Comparison of ENCODE assay signal across 8 mouse cellular contexts in genomic region chr4:116708791-116709390, GRCm38 (mm10). TPM values are rescaled to one million over a fixed set of nuclear protein-coding genes. Genes with fewer than 3 reads are reported as not detected.
DNase-seq lines count a peak whose midpoint lies in the region; ATAC-seq and TF ChIP-seq lines count a peak whose summit lies in the region.

No protein-coding gene starts in this region.

- H3K27me3 ChIP-seq in kidney, postnatal 0 days (ENCODE audit: insufficient read depth, low read length), result no peaks in the 10 kb centered on the region
- no peaks in the 10 kb centered on the region for H3K27me3 ChIP-seq in hindbrain, embryonic 11.5 days (ENCODE audit: control insufficient read depth, insufficient read depth, low read length)

- no peak for ATAC-seq in kidney, postnatal 0 days (replicated peaks; ENCODE audit: low FRiP score, low read depth)
- ATAC-seq in hindbrain, embryonic 11.5 days (ENCODE audit: low FRiP score), result peak; percentile 33
- ATAC-seq in megakaryocyte progenitor cell, adult 5-6 weeks (replicated peaks; ENCODE audit: poor library complexity), result 0 out of 2 replicates have a peak, but pooled peaks have one; percentile 24

- peak overlapping the region; percentile 58 for H3K9ac ChIP-seq in kidney, postnatal 0 days (ENCODE audit: low read depth, low read length)
- H3K9ac ChIP-seq in hindbrain, embryonic 11.5 days (ENCODE audit: low read depth, low read length), result peak overlapping the region; percentile 51

- no peak overlapping the region for H3K27ac ChIP-seq in kidney, postnatal 0 days
- H3K27ac ChIP-seq in brown adipose tissue, adult 24 weeks (replicated peaks; ENCODE audit: low read depth, low read length), result no peak overlapping the region
- no peak overlapping the region for H3K27ac ChIP-seq in hindbrain, embryonic 11.5 days (ENCODE audit: low read depth, low read length)

- peak; percentile 33 for DNase-seq in kidney, postnatal 0 days (ENCODE audit: low spot score)
- no peak for DNase-seq in kidney, postnatal 36 days
- no peak for DNase-seq in hindbrain, embryonic 11.5 days (ENCODE audit: low spot score)
- DNase-seq in left cerebral cortex, adult 8-10 months (ENCODE audit: low spot score in 2 of 2), result no peak
- no peak for DNase-seq in layer of hippocampus, postnatal 10 days (ENCODE audit: low spot score in 2 of 2)
- DNase-seq in kidney, adult 8-10 months, result no peak

- H3K4me2 ChIP-seq in kidney, postnatal 0 days (ENCODE audit: low read length), result peak overlapping the region; percentile 85
- H3K4me2 ChIP-seq in hindbrain, embryonic 11.5 days (replicated peaks; ENCODE audit: low read depth, low read length), result peak overlapping the region; percentile 72

- H3K9me3 ChIP-seq in kidney, postnatal 0 days (replicated peaks; ENCODE audit: low read length), result no peaks in the 10 kb centered on the region
- H3K9me3 ChIP-seq in hindbrain, embryonic 11.5 days (ENCODE audit: control insufficient read depth, low read length), result no peaks in the 10 kb centered on the region

- peaks cover 10% of the 10 kb centered on the region; the same call in 1 of the 2 replicates for H3K4me1 ChIP-seq in kidney, postnatal 0 days (replicated peaks; ENCODE audit: insufficient read depth, low read length)
- no peaks in the 10 kb centered on the region for H3K4me1 ChIP-seq in brown adipose tissue, adult 24 weeks (ENCODE audit: control insufficient read depth, insufficient read depth, insufficient read length, low read length)
- peaks cover 2% of the 10 kb centered on the region; the same call in 1 of the 2 replicates for H3K4me1 ChIP-seq in hindbrain, embryonic 11.5 days (replicated peaks; ENCODE audit: control insufficient read depth, insufficient read depth, low read length)

- H3K4me3 ChIP-seq in kidney, postnatal 0 days (replicated peaks; ENCODE audit: low read depth, low read length), result peak overlapping the region; percentile 57
- peak overlapping the region; percentile 66 for H3K4me3 ChIP-seq in brown adipose tissue, adult 24 weeks (ENCODE audit: insufficient read depth, low read depth, low read length)
- peak overlapping the region; percentile 59 for H3K4me3 ChIP-seq in hindbrain, embryonic 11.5 days (ENCODE audit: low read depth, low read length)

- WGBS in kidney, postnatal 0 days, result 5% methylated on average over 9 of the region's 9 CpGs
- 10% methylated on average over 9 of the region's 9 CpGs for WGBS in hindbrain, embryonic 11.5 days

- TF ChIP-seq CTCF in kidney, postnatal 0 days (IDR thresholded peaks at IDR 0.05; ENCODE audit: low read depth), result no peak

- H3K36me3 ChIP-seq in kidney, postnatal 0 days (ENCODE audit: insufficient read depth, low read length), result no peaks in the 10 kb centered on the region
- H3K36me3 ChIP-seq in hindbrain, embryonic 11.5 days (ENCODE audit: control insufficient read depth, insufficient read depth, low read length), result no peaks in the 10 kb centered on the region

RNA-seq across cellular contexts. Expression of gene Ccdc163, which starts 0.6 kb away (rescaled TPM):
- 24.5 and 25.8 TPM in 2 replicates for polyA plus RNA-seq in kidney, postnatal 0 days (2015; fragmentation: Nextera tagmentation; extraction: Ambion mirVana)
- 12.1 and 12.3 TPM in 2 replicates for polyA plus RNA-seq in brown adipose tissue, adult 24 weeks (2012; ENCODE audit: insufficient read depth, insufficient read length, missing spikeins)
- 28.5 and 34.1 TPM in 2 replicates for polyA plus RNA-seq in hindbrain, embryonic 11.5 days (2014; fragmentation: Nextera tagmentation; extraction: Ambion mirVana)
- total RNA-seq in megakaryocyte progenitor cell, adult 5-6 weeks (2015), result 35.5 and 56.1 TPM in 2 replicates
- total RNA-seq in megakaryocyte progenitor cell, adult 5-6 weeks (2017), result 12.0 and 17.6 TPM in 2 replicates
- total RNA-seq in left cerebral cortex, adult 8-10 months (2022), result 1 to 10 TPM; 4.3 to 8.4 (median 6.3) TPM
- total RNA-seq in layer of hippocampus, postnatal 10 days (2021), result 1 to 10 TPM; 2.7 to 3.2 TPM

RNA-seq across cellular contexts. Expression of gene Mmachc, which starts 0.7 kb away (rescaled TPM):
- 20.3 and 21.8 TPM in 2 replicates for polyA plus RNA-seq in kidney, postnatal 0 days (2015; fragmentation: Nextera tagmentation; extraction: Ambion mirVana)
- 49.4 and 64.1 TPM in 2 replicates for polyA plus RNA-seq in brown adipose tissue, adult 24 weeks (2012; ENCODE audit: insufficient read depth, insufficient read length, missing spikeins)
- 23.3 and 30.9 TPM in 2 replicates for polyA plus RNA-seq in hindbrain, embryonic 11.5 days (2014; fragmentation: Nextera tagmentation; extraction: Ambion mirVana)
- 36.9 and 44.9 TPM in 2 replicates for total RNA-seq in megakaryocyte progenitor cell, adult 5-6 weeks (2015)
- 19.8 and 23.0 TPM in 2 replicates for total RNA-seq in megakaryocyte progenitor cell, adult 5-6 weeks (2017)
- total RNA-seq in left cerebral cortex, adult 8-10 months (2022), result 10 to 100 TPM; 14.0 to 18.4 (median 14.8) TPM
- total RNA-seq in layer of hippocampus, postnatal 10 days (2021), result 10 to 100 TPM; 17.3 to 20.7 TPM

RNA-seq across cellular contexts. Expression of gene Tesk2, which starts 11.9 kb away (rescaled TPM):
- 8.0 and 8.3 TPM in 2 replicates for polyA plus RNA-seq in kidney, postnatal 0 days (2015; fragmentation: Nextera tagmentation; extraction: Ambion mirVana)
- 1.7 and 6.7 TPM in 2 replicates for polyA plus RNA-seq in brown adipose tissue, adult 24 weeks (2012; ENCODE audit: insufficient read depth, insufficient read length, missing spikeins)
- 5.9 and 7.7 TPM in 2 replicates for polyA plus RNA-seq in hindbrain, embryonic 11.5 days (2014; fragmentation: Nextera tagmentation; extraction: Ambion mirVana)
- total RNA-seq in megakaryocyte progenitor cell, adult 5-6 weeks (2015), result 9.2 and 12.6 TPM in 2 replicates
- total RNA-seq in megakaryocyte progenitor cell, adult 5-6 weeks (2017), result 6.7 and 7.1 TPM in 2 replicates
- total RNA-seq in left cerebral cortex, adult 8-10 months (2022), result 1 to 10 TPM; 5.1 to 5.8 (median 5.5) TPM
- total RNA-seq in layer of hippocampus, postnatal 10 days (2021), result 1 to 10 TPM; 2.9 to 3.8 TPM

RNA-seq across cellular contexts. Expression of gene Prdx1, which starts 23.5 kb away (rescaled TPM):
- polyA plus RNA-seq in kidney, postnatal 0 days (2015; fragmentation: Nextera tagmentation; extraction: Ambion mirVana), result 2,101 and 2,104 TPM in 2 replicates
- 971 and 1,048 TPM in 2 replicates for polyA plus RNA-seq in brown adipose tissue, adult 24 weeks (2012; ENCODE audit: insufficient read depth, insufficient read length, missing spikeins)
- 985 and 989 TPM in 2 replicates for polyA plus RNA-seq in hindbrain, embryonic 11.5 days (2014; fragmentation: Nextera tagmentation; extraction: Ambion mirVana)
- 400 and 435 TPM in 2 replicates for total RNA-seq in megakaryocyte progenitor cell, adult 5-6 weeks (2015)
- total RNA-seq in megakaryocyte progenitor cell, adult 5-6 weeks (2017), result 254 and 304 TPM in 2 replicates
- total RNA-seq in left cerebral cortex, adult 8-10 months (2022), result 100 to 1,000 TPM; 171 to 219 (median 193) TPM
- 100 to 1,000 TPM; 174 to 189 TPM for total RNA-seq in layer of hippocampus, postnatal 10 days (2021)

RNA-seq across cellular contexts. Expression of gene Akr1a1, which starts 57.4 kb away (rescaled TPM):
- 966 and 1,010 TPM in 2 replicates for polyA plus RNA-seq in kidney, postnatal 0 days (2015; fragmentation: Nextera tagmentation; extraction: Ambion mirVana)
- 444 and 532 TPM in 2 replicates for polyA plus RNA-seq in brown adipose tissue, adult 24 weeks (2012; ENCODE audit: insufficient read depth, insufficient read length, missing spikeins)
- 600 and 609 TPM in 2 replicates for polyA plus RNA-seq in hindbrain, embryonic 11.5 days (2014; fragmentation: Nextera tagmentation; extraction: Ambion mirVana)
- 370 and 377 TPM in 2 replicates for total RNA-seq in megakaryocyte progenitor cell, adult 5-6 weeks (2015)
- total RNA-seq in megakaryocyte progenitor cell, adult 5-6 weeks (2017), result 591 and 829 TPM in 2 replicates
- total RNA-seq in left cerebral cortex, adult 8-10 months (2022), result 100 to 1,000 TPM; 426 to 437 (median 430) TPM
- total RNA-seq in layer of hippocampus, postnatal 10 days (2021), result 100 to 1,000 TPM; 537 to 556 TPM
